Mouse (Mus musculus): Measurements from ENCODE around the gene Pik3r5. TPM values are rescaled to one million over a fixed set of nuclear protein-coding genes. Genes with fewer than 3 reads are reported as not detected.

Pik3r5 gene
- total and polyA plus RNA-seq, 3 experiments, result 0.02 to 0.49 TPM; not detected in 1

- no peak for ATAC-seq (ENCODE audit: extremely low read depth, insufficient number of reproducible peaks, low FRiP score, poor library complexity, severe bottlenecking)
- Histone ChIP-seq H3K36me3 (replicated peaks) (no peaks in the 10 kb centered on the region), H3K9me3 (replicated peaks) (no peaks in the 10 kb centered on the region), H3K27me3 (ENCODE audit: insufficient read depth, low read length) (no peaks in the 10 kb centered on the region), H3K4me3 (ENCODE audit: low read depth, low read length) (no peak overlapping the region), H3K4me1 (ENCODE audit: insufficient read depth, low read depth, low read length) (no peaks in the 10 kb centered on the region)
- TF ChIP-seq POLR2AphosphoS5 (IDR thresholded peaks at IDR 0.05; ENCODE audit: insufficient replicate concordance, low read depth, low read length), result no peak
- no peak for TF ChIP-seq GATA1 (IDR thresholded peaks at IDR 0.05; ENCODE audit: borderline replicate concordance, low read length)
- no peak for TF ChIP-seq TAL1 (conservative IDR thresholded peaks at IDR 0.05; ENCODE audit: low read depth, low read length)
- TF ChIP-seq GATA2 (IDR thresholded peaks at IDR 0.05; ENCODE audit: borderline replicate concordance, low read depth, low read length), result no peak
- no peak for TF ChIP-seq CTCF (IDR thresholded peaks at IDR 0.05; ENCODE audit: low read depth, low read length)
- DNase-seq (ENCODE audit: low spot score), result no peak
Measured at GRCm38 (mm10) chr11:68536026-68536425, 104.1 kb downstream of the Pik3r5 start.

DNA sequence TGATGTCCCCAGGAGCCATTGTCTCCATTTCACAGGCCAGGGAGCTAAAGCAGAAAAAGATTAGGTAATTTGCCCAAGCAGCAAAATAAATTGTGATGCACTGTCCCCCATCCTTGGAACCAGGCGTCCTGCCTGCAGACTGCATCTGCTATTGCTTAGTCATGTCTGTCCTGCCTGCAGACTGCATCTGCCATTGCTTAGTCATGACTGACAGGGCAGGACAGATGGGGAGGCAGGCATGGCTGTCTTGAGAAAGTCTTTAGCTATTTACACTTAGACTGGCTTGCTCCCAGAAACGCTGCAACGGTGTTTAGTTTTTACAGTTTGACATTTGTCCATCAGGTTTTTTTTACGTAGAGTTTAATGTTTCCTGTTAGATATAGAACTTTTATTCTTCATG, 104.5 kb downstream of the Pik3r5 start:
- Histone ChIP-seq H3K27me3 (ENCODE audit: insufficient read depth, low read length) (no peaks in the 10 kb centered on the region), H3K36me3 (replicated peaks) (no peaks in the 10 kb centered on the region), H3K4me3 (ENCODE audit: low read depth, low read length) (no peak overlapping the region), H3K9me3 (replicated peaks) (no peaks in the 10 kb centered on the region), H3K4me1 (ENCODE audit: insufficient read depth, low read depth, low read length) (no peaks in the 10 kb centered on the region)
- ATAC-seq (ENCODE audit: extremely low read depth, insufficient number of reproducible peaks, low FRiP score, poor library complexity, severe bottlenecking), result no peak
- TF ChIP-seq CTCF (IDR thresholded peaks at IDR 0.05; ENCODE audit: low read depth, low read length), result no peak
- TF ChIP-seq POLR2AphosphoS5 (IDR thresholded peaks at IDR 0.05; ENCODE audit: insufficient replicate concordance, low read depth, low read length), result no peak
- TF ChIP-seq GATA1 (IDR thresholded peaks at IDR 0.05; ENCODE audit: borderline replicate concordance, low read length), result no peak
- no peak for TF ChIP-seq TAL1 (conservative IDR thresholded peaks at IDR 0.05; ENCODE audit: low read depth, low read length)
- no peak for TF ChIP-seq GATA2 (IDR thresholded peaks at IDR 0.05; ENCODE audit: borderline replicate concordance, low read depth, low read length)
- no peak for DNase-seq (ENCODE audit: low spot score)

- Histone ChIP-seq H3K9me3 (replicated peaks) (no peaks in the 10 kb centered on the region), H3K36me3 (replicated peaks) (no peaks in the 10 kb centered on the region), H3K4me3 (ENCODE audit: low read depth, low read length) (no peak overlapping the region), H3K4me1 (ENCODE audit: insufficient read depth, low read depth, low read length) (no peaks in the 10 kb centered on the region), H3K27me3 (ENCODE audit: insufficient read depth, low read length) (no peaks in the 10 kb centered on the region)
- ATAC-seq (ENCODE audit: extremely low read depth, insufficient number of reproducible peaks, low FRiP score, poor library complexity, severe bottlenecking) (no peak), DNase-seq (ENCODE audit: low spot score) (no peak)
- no peak for TF ChIP-seq TAL1 (conservative IDR thresholded peaks at IDR 0.05; ENCODE audit: low read depth, low read length)
- no peak for TF ChIP-seq GATA1 (IDR thresholded peaks at IDR 0.05; ENCODE audit: borderline replicate concordance, low read length)
- TF ChIP-seq GATA2 (IDR thresholded peaks at IDR 0.05; ENCODE audit: borderline replicate concordance, low read depth, low read length), result no peak
- TF ChIP-seq POLR2AphosphoS5 (IDR thresholded peaks at IDR 0.05; ENCODE audit: insufficient replicate concordance, low read depth, low read length), result no peak
- no peak for TF ChIP-seq CTCF (IDR thresholded peaks at IDR 0.05; ENCODE audit: low read depth, low read length)
Measured at GRCm38 (mm10) chr11:68539621-68540020, 107.7 kb downstream of the Pik3r5 start.

GRCm38 (mm10) chr11:68544554-68544953, 112.6 kb downstream of the Pik3r5 start:
- DNase-seq (ENCODE audit: low spot score) (no peak), ATAC-seq (ENCODE audit: extremely low read depth, insufficient number of reproducible peaks, low FRiP score, poor library complexity, severe bottlenecking) (no peak)
- no peak overlapping the region for H3K4me3 ChIP-seq (ENCODE audit: low read depth, low read length)
- H3K36me3 ChIP-seq (replicated peaks), result no peaks in the 10 kb centered on the region
- H3K4me1 ChIP-seq (ENCODE audit: insufficient read depth, low read depth, low read length), result no peaks in the 10 kb centered on the region
- no peaks in the 10 kb centered on the region for H3K27me3 ChIP-seq (ENCODE audit: insufficient read depth, low read length)
- TF ChIP-seq POLR2AphosphoS5 (IDR thresholded peaks at IDR 0.05; ENCODE audit: insufficient replicate concordance, low read depth, low read length) (no peak), CTCF (IDR thresholded peaks at IDR 0.05; ENCODE audit: low read depth, low read length) (no peak), GATA2 (IDR thresholded peaks at IDR 0.05; ENCODE audit: borderline replicate concordance, low read depth, low read length) (no peak), TAL1 (conservative IDR thresholded peaks at IDR 0.05; ENCODE audit: low read depth, low read length) (no peak), GATA1 (IDR thresholded peaks at IDR 0.05; ENCODE audit: borderline replicate concordance, low read length) (no peak)
- H3K9me3 ChIP-seq (replicated peaks), result no peaks in the 10 kb centered on the region

- H3K4me1 ChIP-seq (ENCODE audit: insufficient read depth, low read depth, low read length), result no peaks in the 10 kb centered on the region
- H3K4me3 ChIP-seq (ENCODE audit: low read depth, low read length), result no peak overlapping the region
- no peaks in the 10 kb centered on the region for H3K27me3 ChIP-seq (ENCODE audit: insufficient read depth, low read length)
- DNase-seq (ENCODE audit: low spot score), result no peak
- no peak for ATAC-seq (ENCODE audit: extremely low read depth, insufficient number of reproducible peaks, low FRiP score, poor library complexity, severe bottlenecking)
- no peaks in the 10 kb centered on the region for H3K9me3 ChIP-seq (replicated peaks)
- no peak for TF ChIP-seq POLR2AphosphoS5 (IDR thresholded peaks at IDR 0.05; ENCODE audit: insufficient replicate concordance, low read depth, low read length)
- no peak for TF ChIP-seq TAL1 (conservative IDR thresholded peaks at IDR 0.05; ENCODE audit: low read depth, low read length)
- no peak for TF ChIP-seq GATA2 (IDR thresholded peaks at IDR 0.05; ENCODE audit: borderline replicate concordance, low read depth, low read length)
- no peak for TF ChIP-seq GATA1 (IDR thresholded peaks at IDR 0.05; ENCODE audit: borderline replicate concordance, low read length)
- no peak for TF ChIP-seq CTCF (IDR thresholded peaks at IDR 0.05; ENCODE audit: low read depth, low read length)
- no peaks in the 10 kb centered on the region for H3K36me3 ChIP-seq (replicated peaks)
Measured at GRCm38 (mm10) chr11:68545172-68545571, 113.3 kb downstream of the Pik3r5 start.

DNA sequence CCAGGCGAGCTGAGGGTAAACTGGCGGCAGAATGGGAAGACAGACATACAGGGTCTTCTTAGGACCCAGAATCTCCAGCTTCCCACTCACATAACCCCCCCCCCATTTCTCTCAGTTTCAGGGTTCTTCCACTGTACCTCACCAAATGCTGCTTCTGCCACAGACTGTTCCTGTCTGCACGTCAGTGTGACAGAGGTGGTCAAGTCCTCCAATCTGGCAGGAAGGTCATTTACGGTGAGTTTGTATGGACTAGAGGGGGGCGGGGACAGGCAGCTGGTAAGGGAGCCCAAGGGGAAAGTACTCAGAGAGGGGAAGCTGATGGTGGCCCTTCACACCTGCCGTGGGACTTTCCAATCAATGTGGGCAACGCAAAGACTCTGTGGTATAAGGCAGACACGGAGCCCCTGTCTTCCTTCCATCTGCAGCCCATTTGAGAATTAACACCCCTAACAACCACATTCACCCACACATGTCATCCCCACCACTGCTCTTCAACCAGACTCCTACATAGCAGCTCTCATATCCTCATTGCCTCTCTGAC, 113.8 kb downstream of the Pik3r5 start:
- ATAC-seq (ENCODE audit: extremely low read depth, insufficient number of reproducible peaks, low FRiP score, poor library complexity, severe bottlenecking) (no peak), DNase-seq (ENCODE audit: low spot score) (no peak)
- Histone ChIP-seq H3K9me3 (replicated peaks) (no peaks in the 10 kb centered on the region), H3K27me3 (ENCODE audit: insufficient read depth, low read length) (no peaks in the 10 kb centered on the region), H3K4me3 (ENCODE audit: low read depth, low read length) (no peak overlapping the region), H3K36me3 (replicated peaks) (no peaks in the 10 kb centered on the region), H3K4me1 (ENCODE audit: insufficient read depth, low read depth, low read length) (no peaks in the 10 kb centered on the region)
- no peak for TF ChIP-seq POLR2AphosphoS5 (IDR thresholded peaks at IDR 0.05; ENCODE audit: insufficient replicate concordance, low read depth, low read length)
- TF ChIP-seq TAL1 (conservative IDR thresholded peaks at IDR 0.05; ENCODE audit: low read depth, low read length), result no peak
- no peak for TF ChIP-seq GATA2 (IDR thresholded peaks at IDR 0.05; ENCODE audit: borderline replicate concordance, low read depth, low read length)
- TF ChIP-seq GATA1 (IDR thresholded peaks at IDR 0.05; ENCODE audit: borderline replicate concordance, low read length), result no peak
- TF ChIP-seq CTCF (IDR thresholded peaks at IDR 0.05; ENCODE audit: low read depth, low read length), result no peak

Other genes with a start within 250 kb of the Pik3r5 start
- gene Ntn1, start 31.3 kb upstream of the Pik3r5 start, total RNA-seq (2014; fragmentation: Nextera tagmentation), result not detected in 2 replicates
- gene Ntn1, start 31.3 kb upstream of the Pik3r5 start, total RNA-seq (2017), result under 0.01 TPM in 1 of 2 replicates, not detected in the other
- not detected in 2 replicates for gene Ntn1, start 31.3 kb upstream of the Pik3r5 start, polyA plus RNA-seq (2012)
- not detected in 2 replicates for gene Pik3r6, start 70.9 kb downstream of the Pik3r5 start, total RNA-seq (2014; fragmentation: Nextera tagmentation)
- gene Pik3r6, start 70.9 kb downstream of the Pik3r5 start, total RNA-seq (2017), result 4.7 and 5.3 TPM in 2 replicates
- 0.04 TPM in 1 of 2 replicates, not detected in the other for gene Pik3r6, start 70.9 kb downstream of the Pik3r5 start, polyA plus RNA-seq (2012)
- gene Mfsd6l, start 124.1 kb downstream of the Pik3r5 start, total RNA-seq (2014; fragmentation: Nextera tagmentation), result not detected in 2 replicates
- 0.23 and 0.27 TPM in 2 replicates for gene Mfsd6l, start 124.1 kb downstream of the Pik3r5 start, total RNA-seq (2017)
- not detected in 2 replicates for gene Mfsd6l, start 124.1 kb downstream of the Pik3r5 start, polyA plus RNA-seq (2012)
- gene Ccdc42, start 154.9 kb downstream of the Pik3r5 start, total RNA-seq (2014; fragmentation: Nextera tagmentation), result not detected in 2 replicates
- gene Ccdc42, start 154.9 kb downstream of the Pik3r5 start, total RNA-seq (2017), result not detected in 2 replicates
- not detected in 2 replicates for gene Ccdc42, start 154.9 kb downstream of the Pik3r5 start, polyA plus RNA-seq (2012)

Measured in G1E (cell line).